Mouse (Mus musculus) stomach, embryonic 14.5 days (tissue): Measurements from ENCODE around the gene Gm20918. TPM values are rescaled to one million over a fixed set of nuclear protein-coding genes. Genes with fewer than 3 reads are reported as not detected.
"Not testable (repeated sequence)": the region's sequence is repeated elsewhere in the genome, so short reads cannot be mapped to it uniquely, and the experiment has no call there.

Source experiments
- ATAC-seq: fragments of 200-750 bp; cut with Nextera tagmentation; 2 replicates; pipeline ENCODE4 v1.8.0; 2017; ENCODE audit warnings: low read depth, moderate TSS enrichment; ENCODE audit not compliant: insufficient number of reproducible peaks, insufficient read depth, low FRiP score
- H3K27ac ChIP-seq: fragments of 300-500 bp; sonication (generic); 2 replicates; pipeline ENCODE4 v1.5.1; 2014; ENCODE audit warnings: mild to moderate bottlenecking, low read length, moderate library complexity, mixed read lengths
- H3K27me3 ChIP-seq: fragments of 300-500 bp; sonication (generic); 2 replicates; pipeline ENCODE4 v1.6.1; 2014; ENCODE audit warnings: low read length, control low read depth, mixed read lengths; ENCODE audit not compliant: control insufficient read depth, insufficient read depth
- H3K36me3 ChIP-seq: fragments of 300-500 bp; sonication (generic); 2 replicates; pipeline ENCODE4 v1.6.1; 2014; ENCODE audit warnings: mild to moderate bottlenecking, control low read depth, low read length, moderate library complexity, mixed read lengths; ENCODE audit not compliant: control insufficient read depth, insufficient read depth
- H3K4me1 ChIP-seq: fragments of 300-500 bp; sonication (generic); 2 replicates; pipeline ENCODE4 v1.6.1; 2014; ENCODE audit warnings: low read length, control low read depth, mixed read lengths; ENCODE audit not compliant: control insufficient read depth, insufficient read depth
- H3K4me2 ChIP-seq: fragments of 300-500 bp; sonication (generic); replicated peaks from 2 replicates; pipeline ENCODE4 v1.6.1; 2014; ENCODE audit warnings: low read depth, low read length, control low read depth
- H3K4me3 ChIP-seq: fragments of 300-500 bp; sonication (generic); 2 replicates; pipeline ENCODE4 v1.5.1; 2014; ENCODE audit warnings: low read depth, low read length, control low read depth
- H3K9ac ChIP-seq: fragments of 300-500 bp; sonication (generic); replicated peaks from 2 replicates; pipeline ENCODE4 v1.6.1; 2014; ENCODE audit warnings: low read depth, mild to moderate bottlenecking, control low read depth, low read length, moderate library complexity, mixed read lengths
- H3K9me3 ChIP-seq: fragments of 300-500 bp; sonication (generic); 2 replicates; pipeline ENCODE4 v1.6.1; 2016; ENCODE audit warnings: low read depth, low read length, control low read depth; ENCODE audit not compliant: control insufficient read depth
- polyA plus RNA-seq: library from polyadenylated mRNA; unstranded; fragments of >200 nt; fragmentation: Nextera tagmentation; extraction: Ambion mirVana; gene quantifications from 2 replicates; pipeline ENCODE4 v1.2.1, GENCODE M21; 2014

The Gm20918 gene
- not detected in 2 replicates for polyA plus RNA-seq

GRCm38 (mm10) chrY:5043637-5044036 is at the start of gene Gm20918:
TSS of gene Gm20918 (plus strand) at chrY:5043937.
- H3K27ac ChIP-seq, H3K9me3 ChIP-seq, H3K36me3 ChIP-seq, ATAC-seq, H3K27me3 ChIP-seq, H3K4me2 ChIP-seq, H3K4me1 ChIP-seq, H3K4me3 ChIP-seq, H3K9ac ChIP-seq: not testable (repeated sequence)

Other genes starting within 250 kb of the Gm20918 start
- gene Gm21820, start 205.5 kb downstream of the Gm20918 start, polyA plus RNA-seq = not detected in 2 replicates